Mouse (Mus musculus) urinary bladder, adult 2 months (tissue): ENCODE results near the gene Atp13a5. TPM values are rescaled to one million over a fixed set of nuclear protein-coding genes. Genes with fewer than 3 reads are reported as not detected.

Experiments
- DNase-seq: peaks from one replicate; pipeline ENCODE4 v3.0.0; 2022; ENCODE audit warnings: low spot score
- polyA plus RNA-seq: library from polyadenylated mRNA; depleted of rRNA; stranded (reverse); fragments of >200 nt; gene quantifications from 2 replicates; pipeline ENCODE4 v1.2.3, GENCODE M21; 2012; rRNA removed

Gene Atp13a5
- not detected in 2 replicates for polyA plus RNA-seq

- DNase-seq = no peak
Observed at GRCm38 (mm10) chr16:29378458-29378857, at the start of gene Atp13a5. Atp13a5 (minus strand) TSS chr16:29378732.

- DNase-seq = no peak
Observed at GRCm38 (mm10) chr16:29414822-29415221, 36.3 kb upstream of the Atp13a5 start.

- no peak for DNase-seq
Observed at GRCm38 (mm10) chr16:29407319-29407718, 28.8 kb upstream of the Atp13a5 start.

GRCm38 (mm10) chr16:29399079-29399478 is 20.5 kb upstream of the Atp13a5 start:
- no peak for DNase-seq

- no peak for DNase-seq
Observed at GRCm38 (mm10) chr16:29384781-29385180, 6.2 kb upstream of the Atp13a5 start.

GRCm38 (mm10) chr16:29374636-29375035 is 3.9 kb downstream of the Atp13a5 start:
- no peak for DNase-seq

GRCm38 (mm10) chr16:29331351-29332044 is 47.0 kb downstream of the Atp13a5 start:
- DNase-seq = no peak

GRCm38 (mm10) chr16:29330948-29331347 is 47.6 kb downstream of the Atp13a5 start:
- DNase-seq = no peak

- no peak for DNase-seq
Observed at GRCm38 (mm10) chr16:29329213-29329612, 49.3 kb downstream of the Atp13a5 start.

- no peak for DNase-seq
Observed at GRCm38 (mm10) chr16:29327910-29328309, 50.6 kb downstream of the Atp13a5 start.

- no peak for DNase-seq
Observed at GRCm38 (mm10) chr16:29325233-29325919, 53.2 kb downstream of the Atp13a5 start.

- DNase-seq = no peak
Observed at GRCm38 (mm10) chr16:29320717-29321116, 57.8 kb downstream of the Atp13a5 start.

- DNase-seq = no peak
Observed at GRCm38 (mm10) chr16:29315391-29315790, 63.1 kb downstream of the Atp13a5 start.

GRCm38 (mm10) chr16:29314991-29315390 is 63.5 kb downstream of the Atp13a5 start:
- no peak for DNase-seq

- no peak for DNase-seq
Observed at GRCm38 (mm10) chr16:29297555-29298021, 80.9 kb downstream of the Atp13a5 start.

GRCm38 (mm10) chr16:29280691-29281090 is 97.8 kb downstream of the Atp13a5 start:
- DNase-seq = no peak

GRCm38 (mm10) chr16:29254325-29254724 is 124.2 kb downstream of the Atp13a5 start:
- DNase-seq = no peak

- no peak for DNase-seq
Observed at GRCm38 (mm10) chr16:29235951-29236350, 142.6 kb downstream of the Atp13a5 start.

GRCm38 (mm10) chr16:29216395-29217295 is 161.9 kb downstream of the Atp13a5 start:
- DNase-seq = no peak

- peak; percentile 41 for DNase-seq
Observed at GRCm38 (mm10) chr16:29209605-29210411, 168.7 kb downstream of the Atp13a5 start, which contains the start of gene Hrasls. Hrasls (plus strand) TSS chr16:29209695.

GRCm38 (mm10) chr16:29208841-29209240 is 169.7 kb downstream of the Atp13a5 start:
- DNase-seq = no peak
